18 mouse cellular contexts compared by ENCODE assay signal in genomic region chr14:24222759-24223158, GRCm38 (mm10). TPM values are rescaled to one million over a fixed set of nuclear protein-coding genes. Genes with fewer than 3 reads are reported as not detected.
DNase-seq lines count a peak whose midpoint lies in the region; ATAC-seq and TF ChIP-seq lines count a peak whose summit lies in the region.
"Had no signal": no experiment of that assay in that cellular context is flagged by ENCODE, and none has a peak within 500 bp of the region (broad histone marks: within the 10 kb centered on the region; RNA-seq: fewer than 3 reads in every experiment).

No protein-coding gene starts in this region.

- intact Hi-C loops in left cerebral cortex, adult 2 months (cut with DNase I) = no loop called here

- no peak overlapping the region for H3K4me3 ChIP-seq in cerebellum, adult 2 months (replicated peaks; ENCODE audit: insufficient read depth, low read depth, low read length)
- H3K4me3 ChIP-seq in kidney, embryonic 16.5 days (ENCODE audit: low read length) = no peak overlapping the region
- no peak overlapping the region for H3K4me3 ChIP-seq in left cerebral cortex, adult 2 months
- H3K4me3 ChIP-seq in forebrain, embryonic 16.5 days (replicated peaks; ENCODE audit: low read length) = no peak overlapping the region
- H3K4me3 ChIP-seq: forebrain, embryonic 15.5 days; heart, embryonic 12.5 days; liver, embryonic 15.5 days; midbrain, embryonic 13.5 days; neural tube, embryonic 12.5 days had no signal

- TF ChIP-seq CTCF in cerebellum, adult 2 months (IDR thresholded peaks at IDR 0.05; ENCODE audit: borderline replicate concordance, insufficient read depth, low read depth, low read length) = no peak
- no peak for TF ChIP-seq CTCF in left cerebral cortex, adult 2 months (IDR thresholded peaks at IDR 0.05)

- H3K4me1 ChIP-seq in cerebellum, adult 2 months (ENCODE audit: control insufficient read depth, insufficient read depth, low read length) = peaks cover 9% of the 10 kb centered on the region
- H3K4me1 ChIP-seq in kidney, embryonic 16.5 days (ENCODE audit: insufficient read depth, low read length) = peaks cover 26% of the 10 kb centered on the region
- no peaks in the 10 kb centered on the region; the same call in 1 of the 2 replicates for H3K4me1 ChIP-seq in forebrain, embryonic 16.5 days (replicated peaks; ENCODE audit: control insufficient read depth, insufficient read depth, low read length)
- H3K4me1 ChIP-seq: liver, embryonic 15.5 days had no signal

- no peaks in the 10 kb centered on the region for H3K9me3 ChIP-seq in kidney, embryonic 16.5 days (ENCODE audit: low read length)
- H3K9me3 ChIP-seq in forebrain, embryonic 16.5 days (ENCODE audit: control insufficient read depth, low read length) = no peaks in the 10 kb centered on the region
- H3K9me3 ChIP-seq: forebrain, embryonic 15.5 days; heart, embryonic 12.5 days; liver, embryonic 15.5 days; midbrain, embryonic 13.5 days; neural tube, embryonic 12.5 days had no signal

- no peaks in the 10 kb centered on the region for H3K36me3 ChIP-seq in kidney, embryonic 16.5 days (ENCODE audit: insufficient read depth, low read length)
- H3K36me3 ChIP-seq in forebrain, embryonic 16.5 days (ENCODE audit: control insufficient read depth, insufficient read depth) = no peaks in the 10 kb centered on the region
- H3K36me3 ChIP-seq: forebrain, embryonic 15.5 days; heart, embryonic 12.5 days; liver, embryonic 15.5 days; neural tube, embryonic 12.5 days had no signal

- peak; percentile 68 for ATAC-seq in kidney, embryonic 16.5 days (ENCODE audit: low FRiP score, low TSS enrichment)
- no peak for ATAC-seq in forebrain, embryonic 16.5 days
- ATAC-seq: forebrain, embryonic 15.5 days; midbrain, embryonic 13.5 days had no signal

- peak; percentile 19 to 24 for DNase-seq in cerebellum, adult 2 months
- no peak for DNase-seq in cerebellum, postnatal 36 days
- DNase-seq in retina, postnatal 1 day = peak; percentile 51
- DNase-seq in retina, embryonic 14.5 days (ENCODE audit: low spot score) = no peak
- DNase-seq in left cerebral cortex, adult 2 months (ENCODE audit: extremely low spot score in 1 of 2, low spot score in 2 of 2) = no peak
- no peak for DNase-seq in T-cell, adult 2 months (ENCODE audit: low spot score)
- DNase-seq: cerebellum, adult 11-12 months; gastrocnemius, postnatal 14 days; spleen, adult 18-20 months; thymus, postnatal 25 days had no signal

- TF ChIP-seq POLR2A in cerebellum, adult 2 months (IDR thresholded peaks at IDR 0.05; ENCODE audit: borderline replicate concordance, insufficient read depth, low read length) = no peak

- no peaks in the 10 kb centered on the region for H3K27me3 ChIP-seq in cerebellum, adult 2 months (ENCODE audit: control insufficient read depth, insufficient read depth, low read length)
- H3K27me3 ChIP-seq in kidney, embryonic 16.5 days (ENCODE audit: insufficient read depth, low read length) = no peaks in the 10 kb centered on the region
- no peaks in the 10 kb centered on the region for H3K27me3 ChIP-seq in forebrain, embryonic 16.5 days (replicated peaks; ENCODE audit: control insufficient read depth, insufficient read depth, low read length)
- H3K27me3 ChIP-seq: forebrain, embryonic 15.5 days; heart, embryonic 12.5 days; liver, embryonic 15.5 days; midbrain, embryonic 13.5 days; neural tube, embryonic 12.5 days had no signal

- 17% methylated on average over 3 of the region's 3 CpGs for WGBS in cerebellum, adult 2 months
- 25% methylated on average over 3 of the region's 3 CpGs for WGBS in kidney, embryonic 16.5 days
- WGBS in forebrain, embryonic 16.5 days = 24% methylated on average over 3 of the region's 3 CpGs

- no peak overlapping the region for H3K27ac ChIP-seq in cerebellum, adult 2 months (ENCODE audit: insufficient read depth, low read length)
- peak overlapping the region; percentile 33; the same call in 1 of the 2 replicates for H3K27ac ChIP-seq in kidney, embryonic 16.5 days (ENCODE audit: low read length)
- no peak overlapping the region for H3K27ac ChIP-seq in left cerebral cortex, adult 2 months
- H3K27ac ChIP-seq in forebrain, embryonic 16.5 days (ENCODE audit: low read length) = no peak overlapping the region
- H3K27ac ChIP-seq: forebrain, embryonic 15.5 days; liver, embryonic 15.5 days; macrophage; midbrain, embryonic 13.5 days; neural tube, embryonic 12.5 days had no signal

- H3K9ac ChIP-seq in kidney, embryonic 16.5 days (replicated peaks; ENCODE audit: low read length) = no peak overlapping the region
- H3K9ac ChIP-seq in forebrain, embryonic 16.5 days (replicated peaks; ENCODE audit: low read depth, low read length) = no peak overlapping the region
- H3K9ac ChIP-seq: forebrain, embryonic 15.5 days; heart, embryonic 12.5 days; liver, embryonic 15.5 days; midbrain, embryonic 13.5 days; neural tube, embryonic 12.5 days had no signal

- no peak overlapping the region for H3K4me2 ChIP-seq in kidney, embryonic 16.5 days (replicated peaks; ENCODE audit: low read depth, low read length)
- no peak overlapping the region for H3K4me2 ChIP-seq in forebrain, embryonic 16.5 days (ENCODE audit: low read length)
- H3K4me2 ChIP-seq: forebrain, embryonic 15.5 days; heart, embryonic 12.5 days; liver, embryonic 15.5 days; midbrain, embryonic 13.5 days; neural tube, embryonic 12.5 days had no signal

RNA-seq across cellular contexts. Expression of gene Dlg5, which starts 23.0 kb away (rescaled TPM):
- polyA plus RNA-seq in cerebellum, adult 2 months (2012; rRNA removed) = 29.2 and 32.4 TPM in 2 replicates
- 13.7 and 15.9 TPM in 2 replicates for polyA plus RNA-seq in kidney, embryonic 16.5 days (2015; fragmentation: Nextera tagmentation; extraction: Ambion mirVana)
- 10 to 100 TPM; 31.6 to 41.9 TPM for total RNA-seq in left cerebral cortex, adult 2 months (2021)
- 17.1 and 21.2 TPM in 2 replicates for polyA plus RNA-seq in forebrain, embryonic 16.5 days (2015; fragmentation: Nextera tagmentation; extraction: Ambion mirVana)

Comparison
In these comparisons a context has a peak if more than half of its experiments do, and no peak if none do; other contexts are left out.
1. DNase-seq: peak in cerebellum, adult 2 months (2 of 2) and retina, postnatal 1 day (single experiment); none in cerebellum, postnatal 36 days (0 of 2), retina, embryonic 14.5 days (single experiment), left cerebral cortex, adult 2 months (0 of 2) and T-cell, adult 2 months (single experiment).